Mouse (Mus musculus): ENCODE results near the gene Cdc42ep5. TPM values are rescaled to one million over a fixed set of nuclear protein-coding genes. Genes with fewer than 3 reads are reported as not detected.

Cdc42ep5 gene
- polyA plus RNA-seq, 1 experiment from 2014 or later, result 23.5 TPM

DNA sequence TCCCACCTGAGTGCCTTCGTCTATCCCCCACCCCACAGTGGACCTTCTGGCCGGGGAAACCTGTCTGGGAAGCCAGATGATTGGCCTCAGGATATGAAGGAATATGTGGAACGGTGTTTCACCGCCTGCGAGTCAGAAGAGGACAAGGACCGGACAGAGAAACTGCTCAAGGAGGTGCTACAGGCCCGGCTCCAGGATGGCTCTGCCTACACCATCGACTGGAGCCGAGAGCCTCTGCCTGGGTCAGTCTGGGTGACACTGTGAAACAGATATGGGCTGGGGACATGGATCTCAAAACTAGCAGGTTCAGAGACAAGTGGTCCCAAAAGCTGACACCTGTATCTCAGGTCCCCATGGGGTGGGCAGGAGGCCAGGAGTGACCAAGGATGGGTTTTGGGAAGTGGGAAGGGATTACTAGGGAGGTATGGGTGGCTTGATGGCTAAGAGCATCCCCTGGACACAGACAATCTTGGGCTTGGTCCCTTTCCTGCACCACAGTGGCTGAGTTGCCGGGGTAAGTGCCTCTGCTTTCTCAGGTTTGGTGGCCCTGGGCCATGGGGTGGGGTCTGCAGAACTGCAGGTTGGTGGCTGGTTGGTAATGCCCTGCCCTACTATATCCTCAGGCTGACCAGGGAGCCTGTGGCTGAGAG lies 21.7 kb downstream of the Cdc42ep5 start:
- Histone ChIP-seq H3K4me3 (no peak overlapping the region), H3K4me1 (replicated peaks) (peaks cover 8% of the 10 kb centered on the region), H3K27ac (no peak overlapping the region), H3K36me3 (peaks cover 97% of the 10 kb centered on the region), H3K27me3 (ENCODE audit: insufficient read depth, poor library complexity, severe bottlenecking) (no peaks in the 10 kb centered on the region), H3K9me3 (no peaks in the 10 kb centered on the region)
- 98% methylated on average over 10 of the region's 10 CpGs for WGBS
- no peak for DNase-seq (ENCODE audit: low spot score)

DNA sequence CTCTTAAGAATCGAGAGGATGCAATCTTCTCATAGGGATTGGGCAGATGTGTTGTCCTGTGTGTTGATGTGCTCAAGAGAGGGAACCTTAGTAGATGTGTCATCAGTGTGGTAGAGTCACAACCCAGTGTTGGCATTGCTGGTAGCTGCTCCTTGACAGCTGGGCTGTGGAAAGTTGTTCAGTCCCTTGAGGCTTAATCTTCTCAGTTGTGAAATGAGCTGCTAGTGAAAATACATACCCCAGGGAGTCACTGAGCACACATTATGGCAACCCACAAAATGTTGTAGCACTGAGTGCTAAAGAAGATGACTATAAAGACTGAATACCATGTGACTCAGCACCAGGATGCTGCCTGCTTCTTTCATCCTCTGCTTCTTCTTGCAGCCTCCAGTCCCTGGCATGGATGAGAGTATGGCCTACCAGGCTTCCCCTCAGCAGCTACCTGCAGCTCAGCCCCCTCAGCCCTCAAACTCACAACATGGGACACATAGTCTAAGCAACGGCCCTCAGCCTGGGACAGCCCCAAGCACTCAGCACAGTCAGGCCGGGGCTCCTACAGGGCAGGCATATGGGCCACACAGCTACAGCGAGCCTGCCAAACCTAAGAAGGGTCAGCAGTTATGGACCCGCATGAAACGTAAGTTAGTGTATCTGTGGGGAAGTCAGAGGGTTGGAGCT lies 22.9 kb downstream of the Cdc42ep5 start:
- Histone ChIP-seq H3K4me1 (replicated peaks) (peaks cover 10% of the 10 kb centered on the region), H3K27me3 (ENCODE audit: insufficient read depth, poor library complexity, severe bottlenecking) (no peaks in the 10 kb centered on the region), H3K4me3 (no peak overlapping the region), H3K36me3 (peaks cover 86% of the 10 kb centered on the region), H3K27ac (no peak overlapping the region), H3K9me3 (no peaks in the 10 kb centered on the region)
- 95% methylated on average over 6 of the region's 6 CpGs for WGBS
- no peak for DNase-seq (ENCODE audit: low spot score)

DNA sequence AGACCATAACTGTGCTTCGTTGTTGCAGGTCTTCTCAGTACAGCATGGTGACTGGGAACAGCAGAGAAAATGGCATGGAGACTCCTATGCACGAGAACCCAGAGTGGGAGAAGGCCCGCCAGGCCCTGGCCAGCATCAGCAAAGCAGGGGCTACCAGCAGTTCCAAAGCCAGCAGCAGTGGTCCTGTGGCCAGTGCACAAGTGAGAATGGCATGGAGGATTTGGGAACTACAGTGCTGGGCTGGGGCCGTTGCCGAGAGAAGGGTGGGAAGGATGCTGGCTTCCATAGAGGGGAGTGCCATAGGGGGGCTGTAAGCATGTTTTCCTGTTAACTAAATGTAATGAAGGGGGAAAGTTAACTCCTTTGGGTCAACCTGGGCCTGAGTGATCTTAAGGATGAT lies 25.3 kb downstream of the Cdc42ep5 start:
- no peak overlapping the region for H3K4me3 ChIP-seq
- H3K4me1 ChIP-seq (replicated peaks), result peaks cover 18% of the 10 kb centered on the region
- H3K36me3 ChIP-seq, result peaks cover 62% of the 10 kb centered on the region
- DNase-seq (ENCODE audit: low spot score), result no peak
- H3K27me3 ChIP-seq (ENCODE audit: insufficient read depth, poor library complexity, severe bottlenecking), result no peaks in the 10 kb centered on the region
- H3K9me3 ChIP-seq, result no peaks in the 10 kb centered on the region
- H3K27ac ChIP-seq, result no peak overlapping the region
- WGBS, result 91% methylated on average over 5 of the region's 5 CpGs

DNA sequence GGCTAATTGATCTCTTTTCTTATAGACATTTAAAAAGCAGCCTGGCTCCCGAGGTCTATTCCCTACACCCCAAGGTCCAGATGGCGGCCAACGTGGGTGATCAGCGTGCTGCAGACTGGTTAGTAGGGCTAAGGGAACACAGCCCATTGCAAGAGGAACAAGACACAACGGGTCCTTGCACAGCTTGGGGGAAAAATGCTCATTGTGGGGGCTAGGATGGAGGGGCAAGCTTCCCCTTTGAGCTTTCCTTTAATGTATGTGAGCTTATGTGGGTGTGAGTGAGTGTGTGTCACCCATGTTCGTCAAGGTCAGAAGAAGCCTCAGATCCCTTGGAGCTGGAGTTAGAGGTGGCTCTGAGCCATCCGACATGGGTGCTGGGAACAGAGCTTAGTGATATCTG lies 26.0 kb downstream of the Cdc42ep5 start:
- WGBS, result 90% methylated on average over 7 of the region's 7 CpGs
- Histone ChIP-seq H3K9me3 (no peaks in the 10 kb centered on the region), H3K27ac (no peak overlapping the region), H3K27me3 (ENCODE audit: insufficient read depth, poor library complexity, severe bottlenecking) (no peaks in the 10 kb centered on the region), H3K36me3 (peaks cover 60% of the 10 kb centered on the region), H3K4me1 (replicated peaks) (peaks cover 18% of the 10 kb centered on the region), H3K4me3 (0 out of 2 replicates have a peak overlapping the region, but pooled peaks have one; percentile 81)
- no peak for DNase-seq (ENCODE audit: low spot score)

DNA sequence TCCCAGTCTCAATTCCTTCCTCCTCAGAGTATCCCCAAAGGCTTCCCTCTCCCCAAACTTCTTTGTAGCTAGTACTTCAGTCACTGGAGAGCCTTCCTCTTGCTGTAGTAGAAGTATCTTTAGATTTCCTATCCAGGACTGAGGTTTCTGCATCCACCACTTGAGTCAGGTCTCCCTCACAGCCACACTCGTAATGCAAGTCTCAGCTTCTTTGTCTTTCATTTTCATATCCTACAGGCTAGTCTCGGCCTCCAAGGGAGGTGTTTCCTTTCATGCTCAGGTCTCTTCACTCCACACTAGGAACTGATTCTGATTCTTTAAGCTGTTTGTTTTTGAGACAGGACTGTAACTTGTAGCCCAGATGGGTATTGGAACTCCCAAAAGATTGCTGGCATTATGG lies 26.5 kb downstream of the Cdc42ep5 start:
- Histone ChIP-seq H3K4me1 (replicated peaks) (peaks cover 18% of the 10 kb centered on the region), H3K36me3 (peaks cover 60% of the 10 kb centered on the region), H3K9me3 (no peaks in the 10 kb centered on the region), H3K27me3 (ENCODE audit: insufficient read depth, poor library complexity, severe bottlenecking) (no peaks in the 10 kb centered on the region), H3K4me3 (peak overlapping the region; percentile 81), H3K27ac (no peak overlapping the region)
- DNase-seq (ENCODE audit: low spot score), result no peak
- 93% methylated on average over 2 of the region's 2 CpGs for WGBS

DNA sequence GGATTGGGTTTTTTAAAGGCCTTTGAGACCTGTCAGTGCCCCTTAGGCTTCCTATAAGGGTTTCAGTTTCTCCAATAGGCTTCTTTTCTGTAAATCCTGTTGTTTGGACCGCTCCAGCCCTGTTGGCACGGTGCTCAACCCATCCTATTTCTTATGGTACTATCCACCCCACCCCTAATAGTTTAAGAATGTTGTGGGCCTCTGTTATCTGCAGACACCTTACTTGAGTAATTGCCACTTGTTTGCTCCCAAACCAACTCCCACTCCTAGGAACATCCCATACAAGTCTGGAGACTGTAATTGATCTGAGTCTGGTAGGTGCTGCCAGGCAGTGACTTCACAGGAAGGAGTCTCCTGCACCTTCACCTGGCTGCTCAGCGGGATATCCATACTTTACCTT lies 26.9 kb downstream of the Cdc42ep5 start:
- H3K27ac ChIP-seq, result peak overlapping the region; percentile 97
- WGBS, result 55% methylated on average over 3 of the region's 3 CpGs
- DNase-seq (ENCODE audit: low spot score), result no peak
- H3K4me1 ChIP-seq (replicated peaks), result peaks cover 18% of the 10 kb centered on the region
- H3K4me3 ChIP-seq, result peak overlapping the region; percentile 81
- peaks cover 60% of the 10 kb centered on the region for H3K36me3 ChIP-seq
- no peaks in the 10 kb centered on the region for H3K9me3 ChIP-seq
- no peaks in the 10 kb centered on the region for H3K27me3 ChIP-seq (ENCODE audit: insufficient read depth, poor library complexity, severe bottlenecking)

DNA sequence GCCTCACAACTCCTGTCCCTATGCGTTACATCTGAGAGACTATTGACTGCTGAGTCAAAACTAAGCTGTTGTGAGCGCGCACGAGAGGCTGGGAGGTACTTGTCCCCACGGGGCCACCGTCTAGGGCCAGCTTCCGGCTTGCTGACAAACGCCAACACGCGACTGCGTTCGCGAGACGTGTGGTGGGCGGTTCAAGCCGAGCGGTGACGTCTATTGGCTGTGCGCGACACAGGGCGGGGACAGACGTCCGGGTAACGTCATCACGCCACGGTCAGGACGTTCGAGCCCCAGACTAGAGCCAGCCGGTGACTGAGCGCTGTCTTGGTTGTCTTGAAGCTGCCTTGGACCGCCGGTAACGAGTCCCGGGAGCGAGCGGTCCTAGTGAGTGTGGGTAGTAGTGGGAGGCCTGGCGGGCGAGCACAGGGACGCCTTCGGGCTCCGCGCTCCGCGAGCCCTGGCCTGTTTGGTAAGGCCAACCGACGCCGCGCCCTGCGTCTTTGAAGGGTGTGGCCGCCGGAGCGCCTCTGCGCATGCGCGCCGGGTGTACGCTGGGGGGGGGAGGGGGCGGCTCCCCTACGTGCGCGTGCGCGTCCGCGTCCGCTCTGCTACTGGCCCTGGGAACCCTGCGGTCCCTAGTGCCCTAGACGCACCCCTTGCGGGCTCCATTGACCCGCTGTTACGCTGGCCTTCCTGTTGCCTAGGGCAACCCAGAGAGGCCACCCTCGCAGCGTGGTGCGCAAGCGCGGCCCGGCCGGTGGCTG lies 27.7 kb downstream of the Cdc42ep5 start, which contains the start of gene Leng8:
TSS of gene Leng8 (plus strand) at position 269 of the 761 bp plus-strand sequence.
- Histone ChIP-seq H3K27me3 (ENCODE audit: insufficient read depth, poor library complexity, severe bottlenecking) (no peaks in the 10 kb centered on the region), H3K4me3 (peak within 1 kb of the TSS; percentile 81), H3K27ac (peak within 1 kb of the TSS; percentile 97), H3K9me3 (no peaks in the 10 kb centered on the region), H3K4me1 (replicated peaks) (peaks cover 18% of the 10 kb centered on the region), H3K36me3 (peaks cover 60% of the 10 kb centered on the region)
- peak; percentile 99 for DNase-seq (ENCODE audit: low spot score)
- under 1% methylated on average over 78 of the region's 78 CpGs for WGBS

DNA sequence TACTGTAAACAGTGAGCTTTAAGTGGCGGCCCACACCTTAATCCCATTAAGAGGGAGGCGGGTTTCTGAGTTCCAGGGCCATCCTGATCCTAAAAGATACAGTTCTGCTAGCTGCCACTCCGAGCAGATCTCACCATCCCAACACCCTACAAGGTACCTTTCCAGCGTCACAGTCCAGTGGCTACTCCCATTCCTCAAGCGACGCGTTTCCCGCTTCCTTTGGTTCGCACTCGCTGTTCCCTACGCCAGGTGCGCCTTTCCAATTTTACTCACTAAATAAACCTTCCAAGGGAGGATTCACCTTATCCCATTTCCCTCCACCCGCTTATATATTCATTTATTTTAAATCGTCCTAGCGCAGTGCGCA lies 28.3 kb downstream of the Cdc42ep5 start:
- Histone ChIP-seq H3K9me3 (no peaks in the 10 kb centered on the region), H3K4me3 (peak overlapping the region; percentile 81), H3K27me3 (ENCODE audit: insufficient read depth, poor library complexity, severe bottlenecking) (no peaks in the 10 kb centered on the region), H3K27ac (peak overlapping the region; percentile 97), H3K36me3 (peaks cover 60% of the 10 kb centered on the region), H3K4me1 (replicated peaks) (peaks cover 20% of the 10 kb centered on the region)
- under 1% methylated on average over 16 of the region's 16 CpGs for WGBS
- no peak for DNase-seq (ENCODE audit: low spot score)

DNA sequence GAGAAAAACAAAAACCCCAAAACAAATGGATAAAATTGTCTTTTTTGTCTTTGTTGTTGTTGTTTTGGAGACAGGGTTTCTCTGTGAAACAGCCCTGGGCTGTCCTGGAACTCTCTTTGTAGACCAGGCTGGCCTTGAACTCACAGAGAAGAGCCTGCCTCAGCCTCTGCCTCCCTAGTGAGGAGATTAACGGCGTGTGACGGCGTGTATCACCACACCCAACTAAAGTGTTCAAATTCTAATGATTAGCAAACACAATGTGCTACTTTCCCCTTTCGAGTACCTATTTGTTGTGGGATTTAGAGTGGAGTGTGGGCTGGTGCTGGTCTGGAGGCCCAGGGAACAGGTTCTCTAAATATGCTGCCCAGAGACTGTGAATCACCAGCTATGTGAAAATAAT lies 29.7 kb downstream of the Cdc42ep5 start:
- no peak overlapping the region for H3K27ac ChIP-seq
- peaks cover 23% of the 10 kb centered on the region for H3K4me1 ChIP-seq (replicated peaks)
- H3K9me3 ChIP-seq, result no peaks in the 10 kb centered on the region
- no peak for DNase-seq (ENCODE audit: low spot score)
- WGBS, result 91% methylated on average over 5 of the region's 5 CpGs
- peaks cover 54% of the 10 kb centered on the region for H3K36me3 ChIP-seq
- no peaks in the 10 kb centered on the region for H3K27me3 ChIP-seq (ENCODE audit: insufficient read depth, poor library complexity, severe bottlenecking)
- H3K4me3 ChIP-seq, result no peak overlapping the region

DNA sequence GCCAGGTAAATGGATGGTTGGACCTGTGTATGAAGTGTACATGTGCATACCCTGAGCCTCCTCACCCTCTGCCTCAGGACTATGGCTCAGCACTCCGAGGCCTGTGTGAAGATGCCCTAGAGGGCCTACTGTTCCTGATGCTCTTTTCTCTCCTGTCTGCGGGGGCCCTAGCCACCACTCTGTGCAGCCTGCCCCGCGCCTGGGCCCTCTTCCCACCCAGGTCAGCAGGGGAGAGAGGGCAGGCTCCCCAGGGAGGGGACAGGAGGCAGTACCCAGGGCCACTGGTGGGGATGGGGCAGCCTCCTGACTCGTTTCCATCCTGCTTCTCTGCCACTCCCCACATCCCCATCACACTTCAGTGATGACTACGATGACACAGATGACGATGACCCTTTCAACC lies 31.7 kb downstream of the Cdc42ep5 start:
- 80% methylated on average over 7 of the region's 7 CpGs for WGBS
- no peak for DNase-seq (ENCODE audit: low spot score)
- H3K36me3 ChIP-seq, result peaks cover 55% of the 10 kb centered on the region
- H3K4me3 ChIP-seq, result no peak overlapping the region
- H3K9me3 ChIP-seq, result no peaks in the 10 kb centered on the region
- no peaks in the 10 kb centered on the region for H3K27me3 ChIP-seq (ENCODE audit: insufficient read depth, poor library complexity, severe bottlenecking)
- peaks cover 17% of the 10 kb centered on the region for H3K4me1 ChIP-seq (replicated peaks)
- H3K27ac ChIP-seq, result no peak overlapping the region

DNA sequence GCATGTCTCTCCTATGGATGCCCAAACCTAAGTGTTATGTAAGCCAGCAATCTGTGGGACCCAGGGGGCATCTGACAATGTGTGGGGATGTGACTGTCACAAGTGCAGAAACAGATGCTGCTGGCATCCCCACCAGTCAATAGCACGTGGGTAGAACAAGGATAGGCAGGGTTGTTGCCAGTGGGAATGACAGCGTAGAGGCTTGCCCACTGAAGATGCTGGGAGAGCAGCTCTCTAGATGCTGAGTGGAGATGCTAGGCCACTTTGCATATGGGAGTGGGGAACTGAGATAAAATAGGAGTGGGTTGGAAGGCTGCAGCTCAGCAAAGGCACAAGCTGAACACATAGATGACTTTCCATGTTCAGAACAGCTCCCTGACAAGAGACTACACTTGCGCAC lies 32.1 kb downstream of the Cdc42ep5 start:
- WGBS, result 94% methylated on average over 3 of the region's 3 CpGs
- DNase-seq (ENCODE audit: low spot score), result no peak

DNA sequence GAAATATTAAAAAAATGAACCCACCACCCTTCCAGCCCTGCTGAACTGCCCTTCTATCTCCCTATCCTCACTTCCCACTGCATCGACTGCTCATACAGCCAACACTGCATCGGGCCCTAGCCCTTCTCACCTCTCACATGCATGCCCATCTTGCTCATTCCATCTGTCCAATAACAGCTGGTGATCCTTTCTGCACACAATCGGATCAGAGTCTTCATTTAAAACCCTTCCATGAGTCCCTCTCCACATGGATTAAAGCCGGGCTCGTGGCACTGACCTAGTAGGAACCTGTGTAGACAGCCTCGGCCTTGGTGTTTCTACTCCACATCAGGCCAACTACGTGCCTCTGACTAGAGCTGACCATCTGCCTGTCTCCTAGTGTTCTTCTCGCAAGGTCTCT lies 32.7 kb downstream of the Cdc42ep5 start:
- no peak for DNase-seq (ENCODE audit: low spot score)
- Histone ChIP-seq H3K36me3 (peaks cover 64% of the 10 kb centered on the region), H3K27ac (no peak overlapping the region)

More for the DNA sequence above, 32.1 kb downstream of the Cdc42ep5 start:
- H3K36me3 ChIP-seq, result peaks cover 59% of the 10 kb centered on the region
- H3K27me3 ChIP-seq (ENCODE audit: insufficient read depth, poor library complexity, severe bottlenecking), result no peaks in the 10 kb centered on the region
- H3K27ac ChIP-seq, result no peak overlapping the region
- H3K4me3 ChIP-seq, result no peak overlapping the region
- peaks cover 13% of the 10 kb centered on the region; the same call in 1 of the 2 replicates for H3K4me1 ChIP-seq (replicated peaks)
- H3K9me3 ChIP-seq, result no peaks in the 10 kb centered on the region

More for the DNA sequence above, 32.7 kb downstream of the Cdc42ep5 start:
- H3K4me1 ChIP-seq (replicated peaks), result peaks cover 13% of the 10 kb centered on the region; the same call in 1 of the 2 replicates
- WGBS, result 89% methylated on average over 8 of the region's 8 CpGs
- 0 out of 2 replicates have a peak, but pooled peaks cover 2% of the 10 kb centered on the region for H3K9me3 ChIP-seq
- no peak overlapping the region for H3K4me3 ChIP-seq
- no peaks in the 10 kb centered on the region for H3K27me3 ChIP-seq (ENCODE audit: insufficient read depth, poor library complexity, severe bottlenecking)
